Mouse (Mus musculus) bone marrow, adult 2 months (tissue): ENCODE data around the gene H1f0.

Experiments
- CTCF ChIP-seq: fragments of 200-500 bp; IDR thresholded peaks from 2 replicates; pipeline ENCODE4 v1.5.1; 2011; ENCODE audit warnings: low read length, control low read depth; ENCODE audit not compliant: control insufficient read depth, insufficient read depth
- POLR2A ChIP-seq: fragments of 200-500 bp; IDR thresholded peaks from 2 replicates; pipeline ENCODE4 v1.6.1; 2011; ENCODE audit warnings: low read depth, mild to moderate bottlenecking, control low read depth, low read length, borderline replicate concordance; ENCODE audit not compliant: control insufficient read depth

DNA sequence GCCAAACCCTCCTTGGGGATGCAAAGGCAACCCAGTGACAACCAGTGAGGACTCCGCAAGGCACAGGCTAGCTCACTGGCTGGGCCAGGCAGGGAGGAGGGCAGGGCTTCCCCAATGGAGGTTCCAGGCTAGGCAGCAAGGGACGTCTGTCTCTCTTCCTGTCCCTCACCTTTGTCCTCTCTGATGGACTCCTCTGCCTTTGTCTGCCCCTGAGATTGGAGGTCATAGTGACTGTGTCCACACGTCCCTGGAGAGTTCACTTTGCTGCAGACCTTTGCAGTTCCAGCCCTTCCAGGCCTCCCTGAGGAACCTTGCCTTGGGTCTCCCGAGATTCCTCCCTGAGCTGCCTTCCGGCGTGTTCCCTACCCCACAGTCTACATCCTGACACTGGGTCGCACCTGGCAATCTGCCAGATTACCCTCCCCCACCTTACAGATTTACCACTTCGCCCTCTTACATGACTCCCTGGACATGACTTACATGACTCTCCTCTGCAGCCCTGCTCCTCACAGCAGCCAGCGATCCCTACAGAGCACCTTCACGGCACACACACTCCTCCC, 5.5 kb upstream of the H1f0 start:
- TF ChIP-seq CTCF (no peak), POLR2A (no peak)
